Mouse (Mus musculus) limb, embryonic 13.5 days (tissue): ENCODE data around the gene Pdhb. TPM values are rescaled to one million over a fixed set of nuclear protein-coding genes. Genes with fewer than 3 reads are reported as not detected.

Experiments used
- ATAC-seq: fragments of 200-750 bp; cut with Nextera tagmentation; 2 replicates; pipeline ENCODE4 v1.8.0; 2017; ENCODE audit warnings: low read depth, moderate number of reproducible peaks, moderate TSS enrichment; ENCODE audit not compliant: low FRiP score
- H3K27ac ChIP-seq: fragments of 300-500 bp; sonication (generic); 2 replicates; pipeline ENCODE4 v1.5.1; 2015; ENCODE audit warnings: inconsistent platforms, mild to moderate bottlenecking, moderate library complexity
- H3K27me3 ChIP-seq: fragments of 300-500 bp; sonication (generic); 2 replicates; pipeline ENCODE4 v1.6.1; 2015; ENCODE audit warnings: mild to moderate bottlenecking, inconsistent platforms
- H3K36me3 ChIP-seq: fragments of 300-500 bp; sonication (generic); 2 replicates; pipeline ENCODE4 v1.6.1; 2015; ENCODE audit warnings: inconsistent platforms, mild to moderate bottlenecking, moderate library complexity
- H3K4me1 ChIP-seq: fragments of 300-500 bp; sonication (generic); 2 replicates; pipeline ENCODE4 v1.6.1; 2015; ENCODE audit warnings: inconsistent platforms
- H3K4me2 ChIP-seq: fragments of 300-500 bp; sonication (generic); replicated peaks from 2 replicates; pipeline ENCODE4 v1.6.1; 2015; ENCODE audit warnings: inconsistent platforms, mild to moderate bottlenecking, moderate library complexity
- H3K4me3 ChIP-seq: fragments of 300-500 bp; sonication (generic); 2 replicates; pipeline ENCODE4 v1.5.1; 2015; ENCODE audit warnings: moderate library complexity, mild to moderate bottlenecking, inconsistent platforms
- H3K9ac ChIP-seq: fragments of 300-500 bp; sonication (generic); 2 replicates; pipeline ENCODE4 v1.6.1; 2015; ENCODE audit warnings: mild to moderate bottlenecking, inconsistent platforms
- H3K9me3 ChIP-seq: fragments of 300-500 bp; sonication (generic); 2 replicates; pipeline ENCODE4 v1.6.1; 2016; ENCODE audit warnings: inconsistent platforms
- WGBS: fragments of 180-500 bp; shearing (Covaris S2); methylation state at CpG from one replicate; pipeline ENCODE4 v1.1.7; 2015; 5-methylcytosine and 5-hydroxymethylcytosine counted together
- polyA plus RNA-seq: library from polyadenylated mRNA; unstranded; fragments of >200 nt; fragmentation: Nextera tagmentation; extraction: Ambion mirVana; gene quantifications from 2 replicates; pipeline ENCODE4 v1.2.1, GENCODE M21; 2015

The Pdhb gene
- polyA plus RNA-seq, 1 experiment from 2014 or later = 206 TPM

DNA sequence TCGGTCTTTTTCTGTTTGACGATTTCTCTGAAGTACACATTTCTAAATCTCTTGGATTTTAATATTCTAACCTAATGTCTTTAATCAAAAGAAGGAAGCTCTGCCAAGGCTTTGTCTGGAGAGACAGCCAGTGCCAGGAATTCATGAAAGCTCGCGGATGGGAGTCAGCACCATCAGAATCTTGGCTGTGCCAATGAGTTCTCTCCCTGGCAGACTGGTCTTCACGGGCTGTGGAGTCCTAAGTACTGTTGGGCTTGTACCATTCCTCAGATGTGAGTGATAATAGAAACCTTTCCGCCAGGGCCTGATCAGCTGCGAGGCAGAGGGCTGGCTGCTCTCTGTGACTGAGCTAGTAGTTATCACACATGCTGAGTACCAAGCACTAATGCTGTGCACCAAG is 49.7 kb downstream of the Pdhb start:
- no peaks in the 10 kb centered on the region for H3K27me3 ChIP-seq
- no peak overlapping the region for H3K4me3 ChIP-seq
- peaks cover 17% of the 10 kb centered on the region for H3K36me3 ChIP-seq
- H3K4me1 ChIP-seq = no peaks in the 10 kb centered on the region
- no peak overlapping the region for H3K4me2 ChIP-seq
- ATAC-seq = no peak
- 89% methylated on average over 7 of the region's 7 CpGs for WGBS
- no peak overlapping the region for H3K9ac ChIP-seq
- H3K27ac ChIP-seq = no peak overlapping the region
- H3K9me3 ChIP-seq = no peaks in the 10 kb centered on the region

DNA sequence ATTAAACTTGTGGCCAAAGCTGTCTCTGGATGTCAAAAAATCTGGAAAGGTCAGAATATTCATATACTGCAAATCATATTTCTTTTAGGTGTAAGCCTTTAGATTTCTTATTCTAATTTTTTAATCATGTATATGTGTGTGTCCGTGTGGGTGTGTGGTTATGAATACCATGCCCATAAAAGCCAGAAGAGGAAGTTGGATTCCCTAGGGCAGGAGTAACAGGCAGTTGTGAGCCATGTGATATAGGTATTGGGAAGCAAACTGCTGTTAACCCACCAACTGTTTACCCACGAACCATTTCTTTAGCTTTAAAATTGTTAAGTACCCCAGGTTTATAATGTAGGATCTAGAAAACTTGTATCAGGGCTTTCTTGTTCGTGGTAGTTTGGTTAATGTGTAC is 52.9 kb downstream of the Pdhb start:
- ATAC-seq = no peak
- Histone ChIP-seq H3K27me3 (no peaks in the 10 kb centered on the region), H3K4me2 (no peak overlapping the region), H3K9me3 (no peaks in the 10 kb centered on the region), H3K9ac (no peak overlapping the region), H3K4me3 (no peak overlapping the region), H3K27ac (no peak overlapping the region), H3K4me1 (no peaks in the 10 kb centered on the region), H3K36me3 (peaks cover 11% of the 10 kb centered on the region)
- WGBS = 64% methylated on average over 3 of the region's 3 CpGs

DNA sequence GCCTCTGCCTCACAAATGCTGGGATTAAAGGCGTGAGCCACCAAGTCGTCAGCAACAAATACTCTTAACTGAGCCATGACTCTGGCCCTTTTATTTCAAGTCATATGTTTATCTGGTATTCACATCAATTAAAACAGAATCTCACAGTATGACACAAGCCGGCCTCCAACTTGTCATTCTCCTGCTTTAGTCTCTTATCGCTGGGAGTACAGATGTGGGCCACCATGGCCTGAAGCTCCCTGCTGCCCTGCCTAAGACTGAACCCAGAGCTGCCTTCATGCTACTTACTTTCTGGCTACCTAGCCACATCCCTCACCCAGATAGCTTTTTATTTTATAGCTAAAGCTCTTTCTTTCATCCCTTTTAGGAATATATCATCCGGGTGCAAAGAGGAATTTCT is 53.4 kb downstream of the Pdhb start:
- H3K4me1 ChIP-seq = no peaks in the 10 kb centered on the region
- ATAC-seq = no peak
- no peaks in the 10 kb centered on the region for H3K9me3 ChIP-seq
- peaks cover 11% of the 10 kb centered on the region for H3K36me3 ChIP-seq
- no peak overlapping the region for H3K4me3 ChIP-seq
- no peak overlapping the region for H3K4me2 ChIP-seq
- no peak overlapping the region for H3K9ac ChIP-seq
- H3K27me3 ChIP-seq = no peaks in the 10 kb centered on the region
- WGBS = 89% methylated on average over 5 of the region's 5 CpGs
- no peak overlapping the region for H3K27ac ChIP-seq

DNA sequence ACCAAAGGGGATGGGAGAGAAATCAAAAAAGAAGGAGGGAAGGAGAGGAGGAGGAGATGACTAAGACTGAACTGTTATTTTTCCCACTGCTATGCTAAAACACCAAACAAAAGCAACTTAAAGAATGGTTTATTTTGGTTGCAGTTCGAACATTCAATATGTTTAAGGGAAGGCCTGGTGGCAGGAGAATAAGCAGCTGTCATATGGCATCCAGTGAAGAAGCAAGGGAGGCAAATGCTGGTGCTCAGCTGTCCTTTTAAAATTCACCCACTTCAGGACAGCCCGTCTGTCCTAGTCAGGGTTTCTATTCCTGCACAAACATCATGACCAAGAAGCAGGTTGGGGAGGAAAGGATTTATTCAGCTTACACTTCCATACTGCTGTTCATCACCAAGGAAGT is 55.5 kb downstream of the Pdhb start:
- Histone ChIP-seq H3K36me3 (peaks cover 4% of the 10 kb centered on the region), H3K4me2 (no peak overlapping the region), H3K4me1 (no peaks in the 10 kb centered on the region), H3K27ac (no peak overlapping the region), H3K4me3 (no peak overlapping the region), H3K27me3 (no peaks in the 10 kb centered on the region), H3K9me3 (no peaks in the 10 kb centered on the region), H3K9ac (no peak overlapping the region)
- 80% methylated on average over 2 of the region's 2 CpGs for WGBS
- no peak for ATAC-seq

Other genes starting within 250 kb of the Pdhb start
- not detected in 2 replicates for gene Gm45521, start 215.7 kb downstream of the Pdhb start, polyA plus RNA-seq
- 0.10 and 0.17 TPM in 2 replicates for gene Dnase1l3, start 178.5 kb downstream of the Pdhb start, polyA plus RNA-seq
- gene Abhd6, start 170.1 kb downstream of the Pdhb start, polyA plus RNA-seq = 19.8 and 23.1 TPM in 2 replicates
- gene Rpp14, start 92.7 kb downstream of the Pdhb start, polyA plus RNA-seq = 53.7 and 55.8 TPM in 2 replicates
- 30.1 and 31.5 TPM in 2 replicates for gene Pxk, start 74.8 kb downstream of the Pdhb start, polyA plus RNA-seq
- gene Kctd6, start 41.1 kb upstream of the Pdhb start, polyA plus RNA-seq = 7.8 and 11.5 TPM in 2 replicates
- not detected in 2 replicates for gene Acox2, start 86.3 kb upstream of the Pdhb start, polyA plus RNA-seq
- 0.46 and 0.50 TPM in 2 replicates for gene Fam107a, start 145.0 kb upstream of the Pdhb start, polyA plus RNA-seq
- gene Oit1, start 205.7 kb upstream of the Pdhb start, polyA plus RNA-seq = 0.15 TPM in 1 of 2 replicates, not detected in the other